Mouse (Mus musculus) limb, embryonic 13.5 days (tissue): ENCODE results near the gene Atp6v1e2. TPM values are rescaled to one million over a fixed set of nuclear protein-coding genes. Genes with fewer than 3 reads are reported as not detected.
A peak's percentile ranks its signal among the peaks of the same experiment; 100 is the strongest.

Experiments
- ATAC-seq: fragments of 200-750 bp; cut with Nextera tagmentation; 2 replicates; pipeline ENCODE4 v1.8.0; 2017; ENCODE audit warnings: low read depth, moderate number of reproducible peaks, moderate TSS enrichment; ENCODE audit not compliant: low FRiP score
- H3K27ac ChIP-seq: fragments of 300-500 bp; sonication (generic); 2 replicates; pipeline ENCODE4 v1.5.1; 2015; ENCODE audit warnings: inconsistent platforms, mild to moderate bottlenecking, moderate library complexity
- H3K27me3 ChIP-seq: fragments of 300-500 bp; sonication (generic); 2 replicates; pipeline ENCODE4 v1.6.1; 2015; ENCODE audit warnings: mild to moderate bottlenecking, inconsistent platforms
- H3K36me3 ChIP-seq: fragments of 300-500 bp; sonication (generic); 2 replicates; pipeline ENCODE4 v1.6.1; 2015; ENCODE audit warnings: inconsistent platforms, mild to moderate bottlenecking, moderate library complexity
- H3K4me1 ChIP-seq: fragments of 300-500 bp; sonication (generic); 2 replicates; pipeline ENCODE4 v1.6.1; 2015; ENCODE audit warnings: inconsistent platforms
- H3K4me2 ChIP-seq: fragments of 300-500 bp; sonication (generic); replicated peaks from 2 replicates; pipeline ENCODE4 v1.6.1; 2015; ENCODE audit warnings: inconsistent platforms, mild to moderate bottlenecking, moderate library complexity
- H3K4me3 ChIP-seq: fragments of 300-500 bp; sonication (generic); 2 replicates; pipeline ENCODE4 v1.5.1; 2015; ENCODE audit warnings: moderate library complexity, mild to moderate bottlenecking, inconsistent platforms
- H3K9ac ChIP-seq: fragments of 300-500 bp; sonication (generic); 2 replicates; pipeline ENCODE4 v1.6.1; 2015; ENCODE audit warnings: mild to moderate bottlenecking, inconsistent platforms
- H3K9me3 ChIP-seq: fragments of 300-500 bp; sonication (generic); 2 replicates; pipeline ENCODE4 v1.6.1; 2016; ENCODE audit warnings: inconsistent platforms
- WGBS: fragments of 180-500 bp; shearing (Covaris S2); methylation state at CpG from one replicate; pipeline ENCODE4 v1.1.7; 2015; 5-methylcytosine and 5-hydroxymethylcytosine counted together
- polyA plus RNA-seq: library from polyadenylated mRNA; unstranded; fragments of >200 nt; fragmentation: Nextera tagmentation; extraction: Ambion mirVana; gene quantifications from 2 replicates; pipeline ENCODE4 v1.2.1, GENCODE M21; 2015

The Atp6v1e2 gene
- polyA plus RNA-seq, 1 experiment from 2014 or later, result not detected

GRCm38 (mm10) chr17:86908316-86908715 lies 39.4 kb downstream of the Atp6v1e2 start:
- no peaks in the 10 kb centered on the region for H3K9me3 ChIP-seq
- 71% methylated on average over 8 of the region's 8 CpGs for WGBS
- H3K4me1 ChIP-seq, result peaks cover 21% of the 10 kb centered on the region
- ATAC-seq, result no peak
- H3K36me3 ChIP-seq, result no peaks in the 10 kb centered on the region
- no peak overlapping the region for H3K4me3 ChIP-seq
- no peak overlapping the region for H3K9ac ChIP-seq
- H3K27ac ChIP-seq, result no peak overlapping the region
- peaks cover 15% of the 10 kb centered on the region for H3K27me3 ChIP-seq
- H3K4me2 ChIP-seq, result no peak overlapping the region

GRCm38 (mm10) chr17:86907092-86907491 lies 40.6 kb downstream of the Atp6v1e2 start:
- Histone ChIP-seq H3K27me3 (peaks cover 15% of the 10 kb centered on the region), H3K27ac (no peak overlapping the region), H3K9me3 (no peaks in the 10 kb centered on the region), H3K9ac (no peak overlapping the region), H3K4me3 (no peak overlapping the region), H3K4me1 (peaks cover 21% of the 10 kb centered on the region), H3K36me3 (no peaks in the 10 kb centered on the region), H3K4me2 (no peak overlapping the region)
- WGBS, result 89% methylated on average over 3 of the region's 3 CpGs
- ATAC-seq, result no peak

- 28% methylated on average over 6 of the region's 6 CpGs for WGBS
- Histone ChIP-seq H3K4me2 (no peak overlapping the region), H3K27ac (no peak overlapping the region), H3K36me3 (no peaks in the 10 kb centered on the region), H3K9ac (no peak overlapping the region), H3K4me3 (no peak overlapping the region), H3K9me3 (no peaks in the 10 kb centered on the region), H3K4me1 (peaks cover 21% of the 10 kb centered on the region), H3K27me3 (peaks cover 15% of the 10 kb centered on the region)
- ATAC-seq, result no peak
These were observed 41.1 kb downstream of the Atp6v1e2 start for GRCm38 (mm10) chr17:86906601-86907000.

- Histone ChIP-seq H3K4me3 (peak overlapping the region; percentile 15; the same call in 1 of the 2 replicates), H3K27ac (peak overlapping the region; percentile 61)
- peak; percentile 59; the same call in 1 of the 2 replicates for ATAC-seq
These were observed 41.6 kb downstream of the Atp6v1e2 start for GRCm38 (mm10) chr17:86906136-86906461.

GRCm38 (mm10) chr17:86905297-86906135 lies 42.2 kb downstream of the Atp6v1e2 start:
- Histone ChIP-seq H3K4me1 (peaks cover 21% of the 10 kb centered on the region), H3K27me3 (peaks cover 15% of the 10 kb centered on the region), H3K4me3 (peak overlapping the region; percentile 15; the same call in 1 of the 2 replicates), H3K36me3 (no peaks in the 10 kb centered on the region), H3K4me2 (peak overlapping the region; percentile 53), H3K9ac (peak overlapping the region; percentile 13; the same call in 1 of the 2 replicates), H3K9me3 (no peaks in the 10 kb centered on the region), H3K27ac (peak overlapping the region; percentile 61)
- peak; percentile 24; the same call in 1 of the 2 replicates for ATAC-seq
- 24% methylated on average over 19 of the region's 19 CpGs for WGBS

More at GRCm38 (mm10) chr17:86906136-86906461, 41.6 kb downstream of the Atp6v1e2 start:
- WGBS, result 4% methylated on average over 9 of the region's 9 CpGs
- H3K4me1 ChIP-seq, result peaks cover 21% of the 10 kb centered on the region
- peak overlapping the region; percentile 53 for H3K4me2 ChIP-seq
- H3K36me3 ChIP-seq, result no peaks in the 10 kb centered on the region
- no peaks in the 10 kb centered on the region for H3K9me3 ChIP-seq
- peaks cover 15% of the 10 kb centered on the region for H3K27me3 ChIP-seq
- H3K9ac ChIP-seq, result no peak overlapping the region

GRCm38 (mm10) chr17:86904206-86904605 lies 43.5 kb downstream of the Atp6v1e2 start:
- Histone ChIP-seq H3K9me3 (no peaks in the 10 kb centered on the region), H3K4me2 (no peak overlapping the region), H3K4me1 (peaks cover 21% of the 10 kb centered on the region), H3K4me3 (no peak overlapping the region), H3K9ac (no peak overlapping the region), H3K27ac (no peak overlapping the region), H3K36me3 (no peaks in the 10 kb centered on the region), H3K27me3 (peaks cover 15% of the 10 kb centered on the region)
- ATAC-seq, result no peak
- WGBS, result 60% methylated on average over 3 of the region's 3 CpGs

- 39% methylated on average over 7 of the region's 7 CpGs for WGBS
- Histone ChIP-seq H3K27ac (no peak overlapping the region), H3K9ac (no peak overlapping the region), H3K9me3 (no peaks in the 10 kb centered on the region), H3K4me3 (no peak overlapping the region), H3K27me3 (peaks cover 15% of the 10 kb centered on the region), H3K4me1 (peaks cover 21% of the 10 kb centered on the region), H3K4me2 (no peak overlapping the region), H3K36me3 (no peaks in the 10 kb centered on the region)
- no peak for ATAC-seq
These were observed 44.1 kb downstream of the Atp6v1e2 start for GRCm38 (mm10) chr17:86903596-86903995.

- no peak overlapping the region for H3K9ac ChIP-seq
- ATAC-seq, result no peak
- no peaks in the 10 kb centered on the region for H3K9me3 ChIP-seq
- 91% methylated on average over 14 of the region's 14 CpGs for WGBS
- peaks cover 9% of the 10 kb centered on the region; the same call in 1 of the 2 replicates for H3K27me3 ChIP-seq
- no peak overlapping the region for H3K4me2 ChIP-seq
- no peaks in the 10 kb centered on the region for H3K36me3 ChIP-seq
- peaks cover 21% of the 10 kb centered on the region for H3K4me1 ChIP-seq
- H3K4me3 ChIP-seq, result no peak overlapping the region
- no peak overlapping the region for H3K27ac ChIP-seq
These were observed 45.2 kb downstream of the Atp6v1e2 start for GRCm38 (mm10) chr17:86902399-86903067.

- WGBS, result 67% methylated on average over 5 of the region's 5 CpGs
- H3K9ac ChIP-seq, result no peak overlapping the region
- H3K4me2 ChIP-seq, result no peak overlapping the region
- H3K27ac ChIP-seq, result no peak overlapping the region
- no peaks in the 10 kb centered on the region for H3K36me3 ChIP-seq
- H3K9me3 ChIP-seq, result no peaks in the 10 kb centered on the region
- H3K4me1 ChIP-seq, result peaks cover 16% of the 10 kb centered on the region
- H3K27me3 ChIP-seq, result no peaks in the 10 kb centered on the region
- no peak overlapping the region for H3K4me3 ChIP-seq
- no peak for ATAC-seq
These were observed 47.1 kb downstream of the Atp6v1e2 start for GRCm38 (mm10) chr17:86900564-86900963.

GRCm38 (mm10) chr17:86899821-86900220 lies 47.9 kb downstream of the Atp6v1e2 start:
- no peak for ATAC-seq
- H3K4me1 ChIP-seq, result peaks cover 9% of the 10 kb centered on the region
- no peak overlapping the region for H3K4me3 ChIP-seq
- H3K4me2 ChIP-seq, result no peak overlapping the region
- no peak overlapping the region for H3K9ac ChIP-seq
- no peak overlapping the region for H3K27ac ChIP-seq
- 77% methylated on average over 5 of the region's 5 CpGs for WGBS
- no peaks in the 10 kb centered on the region for H3K9me3 ChIP-seq
- no peaks in the 10 kb centered on the region for H3K36me3 ChIP-seq
- no peaks in the 10 kb centered on the region for H3K27me3 ChIP-seq

GRCm38 (mm10) chr17:86897486-86898165 lies 50.1 kb downstream of the Atp6v1e2 start:
- no peak for ATAC-seq
- Histone ChIP-seq H3K36me3 (no peaks in the 10 kb centered on the region), H3K27ac (no peak overlapping the region), H3K9ac (no peak overlapping the region), H3K27me3 (no peaks in the 10 kb centered on the region), H3K9me3 (no peaks in the 10 kb centered on the region), H3K4me1 (no peaks in the 10 kb centered on the region), H3K4me3 (no peak overlapping the region), H3K4me2 (no peak overlapping the region)
- 91% methylated on average over 6 of the region's 6 CpGs for WGBS

GRCm38 (mm10) chr17:86895191-86895590 lies 52.5 kb downstream of the Atp6v1e2 start:
- Histone ChIP-seq H3K27ac (no peak overlapping the region), H3K36me3 (no peaks in the 10 kb centered on the region), H3K9ac (no peak overlapping the region), H3K4me1 (no peaks in the 10 kb centered on the region), H3K27me3 (no peaks in the 10 kb centered on the region), H3K4me2 (no peak overlapping the region), H3K4me3 (no peak overlapping the region), H3K9me3 (no peaks in the 10 kb centered on the region)
- ATAC-seq, result no peak
- 95% methylated on average over 4 of the region's 4 CpGs for WGBS
